Mouse (Mus musculus) kidney, adult 18-20 months (tissue): ENCODE results near the gene Hist1h2ag.

ENCODE experiments used
- DNase-seq: peaks from one replicate; pipeline ENCODE4 v3.0.0; 2021

The Hist1h2ag gene

GRCm38 (mm10) chr13:22036149-22036956, 6.4 kb downstream of the Hist1h2ag start:
- no peak for DNase-seq

- peak; percentile 75 for DNase-seq
Measured at GRCm38 (mm10) chr13:22035267-22036148, 7.2 kb downstream of the Hist1h2ag start, which contains the start of the genes Hist1h2ah and Hist1h2bk. TSS of gene Hist1h2ah (minus strand) at chr13:22035568. TSS of gene Hist1h2bk (plus strand) at chr13:22035870.

- DNase-seq: peak; percentile 30
Measured at GRCm38 (mm10) chr13:22034443-22035266, 8.1 kb downstream of the Hist1h2ag start.

GRCm38 (mm10) chr13:22033741-22034442, 8.9 kb downstream of the Hist1h2ag start:
- DNase-seq: no peak

- DNase-seq: no peak
Measured at GRCm38 (mm10) chr13:22030493-22030892, 12.3 kb downstream of the Hist1h2ag start.

GRCm38 (mm10) chr13:22029928-22030327, 12.8 kb downstream of the Hist1h2ag start:
- no peak for DNase-seq

GRCm38 (mm10) chr13:22028673-22029460, 13.9 kb downstream of the Hist1h2ag start:
- DNase-seq: peak; percentile 96

- peak; percentile 86 for DNase-seq
Measured at GRCm38 (mm10) chr13:22026058-22027031, 16.4 kb downstream of the Hist1h2ag start.

GRCm38 (mm10) chr13:22022241-22022640, 20.5 kb downstream of the Hist1h2ag start:
- DNase-seq: peak; percentile 80

GRCm38 (mm10) chr13:22021581-22021980, 21.2 kb downstream of the Hist1h2ag start:
- DNase-seq: peak; percentile 17

- peak; percentile 70 for DNase-seq
Measured at GRCm38 (mm10) chr13:22020901-22021339, 21.8 kb downstream of the Hist1h2ag start.

GRCm38 (mm10) chr13:22019934-22020835, 22.6 kb downstream of the Hist1h2ag start:
- DNase-seq: peak; percentile 24

- peak; percentile 75 for DNase-seq
Measured at GRCm38 (mm10) chr13:22015479-22016450, 27.0 kb downstream of the Hist1h2ag start.

- DNase-seq: no peak
Measured at GRCm38 (mm10) chr13:22014411-22014845, 28.3 kb downstream of the Hist1h2ag start.

- no peak for DNase-seq
Measured at GRCm38 (mm10) chr13:22013716-22014115, 29.0 kb downstream of the Hist1h2ag start.

- DNase-seq: no peak
Measured at GRCm38 (mm10) chr13:22009642-22010041, 33.1 kb downstream of the Hist1h2ag start, which contains the start of gene Prss16. TSS of gene Prss16 (minus strand) at chr13:22009742.

- DNase-seq: no peak
Measured at GRCm38 (mm10) chr13:22008707-22009106, 34.0 kb downstream of the Hist1h2ag start.
